Mouse (Mus musculus) urinary bladder, postnatal 36 days (tissue): ENCODE measurements at regions not wholly inside any gene's neighbourhood (a gene's known extent, or its start where the extent isn't known, plus 50 kb on each side); places are given as distances from the start of the nearest gene placed in this dataset.
A peak's percentile ranks its signal among the peaks of the same experiment; 100 is the strongest.
"Not testable (repeated sequence)": the region's sequence is repeated elsewhere in the genome, so short reads cannot be mapped to it uniquely, and the experiment has no call there.

ENCODE experiments used
- DNase-seq, 2 experiments: peaks; one replicate each; pipeline ENCODE4 v3.0.0; 2022; ENCODE audit warnings: low spot score in 2 of 2, mixed read lengths in 1 of 2

DNA sequence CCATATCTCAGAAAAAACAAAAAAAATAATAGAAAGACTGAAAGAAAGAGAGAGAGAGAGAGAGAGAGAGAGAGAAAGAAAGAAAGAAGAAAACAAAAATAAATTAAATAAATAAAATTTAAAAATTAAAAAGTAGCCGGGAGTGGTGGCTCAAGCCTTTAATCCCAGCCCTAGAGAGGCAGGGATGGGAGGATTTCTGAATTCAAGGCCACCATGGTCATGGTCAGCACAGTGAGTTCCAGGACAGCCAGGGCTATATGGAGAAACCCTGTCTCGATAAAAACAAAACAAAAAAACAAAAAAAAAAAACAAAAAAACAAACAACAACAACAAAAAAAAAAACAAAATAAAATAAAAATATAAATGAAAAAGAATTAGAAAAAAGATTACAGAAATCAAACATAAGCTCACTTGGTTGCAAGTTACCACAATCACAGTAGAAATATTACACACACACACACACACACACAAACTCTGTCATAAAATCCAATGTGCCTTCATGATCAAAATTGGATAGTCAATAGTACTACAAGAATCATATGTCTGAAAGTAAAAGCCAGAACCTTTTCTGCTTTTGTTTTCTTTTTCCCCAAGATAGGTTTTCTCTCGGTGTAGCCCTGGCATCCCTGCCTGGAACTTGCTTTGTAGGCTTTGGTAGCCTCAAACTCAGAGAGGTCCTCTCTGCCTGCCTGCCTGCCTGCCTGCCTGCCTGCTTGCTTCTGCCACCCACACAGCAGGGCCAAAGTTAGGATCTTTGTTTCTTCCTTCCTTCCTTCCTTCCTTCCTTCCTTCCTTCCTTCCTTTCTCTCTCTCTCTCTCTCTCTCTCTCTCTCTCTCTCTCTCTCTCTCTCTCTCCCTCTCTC, 476.1 kb upstream of the Olfr161 start:
- peak; percentile 20 to 42 for DNase-seq

- peak; percentile 9 to 11 for DNase-seq
These were observed 475.3 kb upstream of the Olfr161 start for GRCm38 (mm10) chr16:3115336-3116112.

- peak; percentile 17 to 41 for DNase-seq
These were observed 474.7 kb upstream of the Olfr161 start for GRCm38 (mm10) chr16:3116113-3116511.

DNA sequence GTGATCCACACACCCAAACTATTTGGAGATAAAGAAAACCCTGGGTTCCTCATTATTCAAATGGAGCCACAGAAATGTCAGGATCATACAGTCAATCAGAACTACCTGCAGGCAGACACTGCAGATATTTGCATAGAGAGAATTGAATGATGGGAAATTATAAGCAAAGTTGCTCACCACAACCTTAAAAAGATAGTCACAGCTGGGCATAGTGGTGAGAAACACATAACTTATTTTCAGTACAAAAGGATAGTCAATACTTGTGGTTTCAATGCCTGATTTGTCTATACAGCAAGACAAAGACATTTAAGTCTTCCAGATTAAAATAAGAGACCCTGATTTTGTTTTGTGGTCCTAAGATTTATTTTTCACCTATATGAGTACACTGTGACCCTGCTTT, 469.6 kb upstream of the Olfr161 start:
- not testable (repeated sequence) for DNase-seq

GRCm38 (mm10) chr16:3122145-3122860, 468.5 kb upstream of the Olfr161 start:
- not testable (repeated sequence) for DNase-seq

- peak; percentile 32 to 38 for DNase-seq
These were observed 467.9 kb upstream of the Olfr161 start for GRCm38 (mm10) chr16:3122861-3123477.

DNA sequence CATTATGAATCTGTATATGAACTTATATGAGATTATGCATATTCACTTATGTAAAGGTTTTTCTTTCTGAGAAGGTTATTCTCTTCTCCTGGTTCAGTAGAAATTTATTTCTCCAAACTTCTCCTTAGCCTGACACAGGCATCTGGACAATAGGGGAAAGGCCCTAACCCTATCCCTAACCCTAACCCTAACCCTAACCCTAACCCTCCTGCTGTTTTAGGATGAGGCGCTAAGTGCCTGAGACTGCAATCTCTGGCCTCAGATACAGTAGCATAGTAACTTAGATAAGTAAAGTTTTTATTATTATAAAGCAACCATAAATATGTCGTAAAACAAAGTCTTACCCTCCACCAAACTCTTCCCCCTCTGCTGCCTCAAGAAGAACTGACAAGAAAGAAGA, 463.5 kb upstream of the Olfr161 start:
- not testable (repeated sequence) for DNase-seq
